Mouse (Mus musculus) lung, postnatal 14 days (tissue): ENCODE measurements at regions not wholly inside any gene's neighbourhood (a gene's known extent, or its start where the extent isn't known, plus 50 kb on each side); places are given as distances from the start of the nearest gene placed in this dataset.

Experiments
- DNase-seq: peaks from one replicate; pipeline ENCODE4 v3.0.0; 2021

GRCm38 (mm10) chr13:84648056-84648455 is 426.0 kb downstream of the Tmem161b start:
- no peak for DNase-seq

- DNase-seq: no peak
Measured at GRCm38 (mm10) chr13:84663967-84664366, 441.9 kb downstream of the Tmem161b start.

- DNase-seq: no peak
Measured at GRCm38 (mm10) chr13:84680971-84681370, 458.9 kb downstream of the Tmem161b start.

- DNase-seq: no peak
Measured at GRCm38 (mm10) chr13:84685930-84686329, 463.8 kb downstream of the Tmem161b start.

- no peak for DNase-seq
Measured at GRCm38 (mm10) chr13:84693462-84693861, 471.4 kb downstream of the Tmem161b start.

GRCm38 (mm10) chr13:84698472-84699080 is 476.5 kb downstream of the Tmem161b start:
- DNase-seq: no peak

- no peak for DNase-seq
Measured at GRCm38 (mm10) chr13:84741231-84741630, 448.0 kb upstream of the Ccnh start.

- no peak for DNase-seq
Measured at GRCm38 (mm10) chr13:84748331-84748730, 440.9 kb upstream of the Ccnh start.

- DNase-seq: no peak
Measured at GRCm38 (mm10) chr13:84749214-84749613, 440.0 kb upstream of the Ccnh start.

- no peak for DNase-seq
Measured at GRCm38 (mm10) chr13:84750136-84750535, 439.1 kb upstream of the Ccnh start.

GRCm38 (mm10) chr13:84751576-84752490 is 437.4 kb upstream of the Ccnh start:
- DNase-seq: no peak

- DNase-seq: no peak
Measured at GRCm38 (mm10) chr13:84752491-84752820, 436.8 kb upstream of the Ccnh start.

GRCm38 (mm10) chr13:84753751-84754500 is 435.3 kb upstream of the Ccnh start:
- DNase-seq: no peak

- no peak for DNase-seq
Measured at GRCm38 (mm10) chr13:84754821-84755725, 434.1 kb upstream of the Ccnh start.

GRCm38 (mm10) chr13:84756796-84757335 is 432.3 kb upstream of the Ccnh start:
- no peak for DNase-seq

GRCm38 (mm10) chr13:84757896-84758567 is 431.2 kb upstream of the Ccnh start:
- DNase-seq: no peak

- DNase-seq: peak; percentile 59
Measured at GRCm38 (mm10) chr13:84758568-84758900, 430.7 kb upstream of the Ccnh start.

GRCm38 (mm10) chr13:84759061-84759460 is 430.1 kb upstream of the Ccnh start:
- DNase-seq: no peak

GRCm38 (mm10) chr13:84760471-84760870 is 428.7 kb upstream of the Ccnh start:
- DNase-seq: no peak

GRCm38 (mm10) chr13:84760978-84761377 is 428.2 kb upstream of the Ccnh start:
- no peak for DNase-seq

GRCm38 (mm10) chr13:84761821-84762220 is 427.4 kb upstream of the Ccnh start:
- no peak for DNase-seq

GRCm38 (mm10) chr13:84763916-84764315 is 425.3 kb upstream of the Ccnh start:
- DNase-seq: no peak
